Mouse (Mus musculus) urinary bladder, adult 2 months (tissue): Measurements from ENCODE around the gene Cdc20b. TPM values are rescaled to one million over a fixed set of nuclear protein-coding genes. Genes with fewer than 3 reads are reported as not detected.
"Not testable (repeated sequence)": the region's sequence is repeated elsewhere in the genome, so short reads cannot be mapped to it uniquely, and the experiment has no call there.

ENCODE experiments used
- DNase-seq: peaks from one replicate; pipeline ENCODE4 v3.0.0; 2022; ENCODE audit warnings: low spot score
- polyA plus RNA-seq: library from polyadenylated mRNA; depleted of rRNA; stranded (reverse); fragments of >200 nt; gene quantifications from 2 replicates; pipeline ENCODE4 v1.2.3, GENCODE M21; 2012; rRNA removed

Gene Cdc20b
- not detected in 2 replicates for polyA plus RNA-seq

DNA sequence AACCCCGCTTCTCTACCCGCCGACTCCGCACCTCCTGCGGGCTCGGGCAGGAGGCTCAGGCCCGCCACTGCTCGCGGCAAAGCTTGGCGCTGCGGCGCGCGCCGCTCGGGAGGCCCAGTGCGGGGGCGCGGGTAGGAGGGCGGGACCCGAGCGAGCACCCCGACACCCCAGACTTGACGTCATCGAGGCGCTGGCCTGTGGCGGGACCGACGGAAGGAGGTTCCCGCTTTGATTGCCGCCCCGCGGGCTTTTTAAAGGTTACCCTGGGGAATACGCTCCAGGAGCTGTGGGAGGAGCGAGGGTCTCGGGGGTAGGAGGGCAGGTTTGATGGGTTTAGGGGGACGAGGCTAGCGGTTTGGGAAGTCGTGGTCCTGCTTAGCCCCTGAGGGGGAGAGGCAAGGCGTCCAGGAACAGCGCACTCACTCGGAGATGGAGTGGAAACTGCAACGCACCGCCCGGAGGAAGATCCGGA lies at the start of gene Cdc20b:
TSS of gene Cdc20b (plus strand) at position 162 of the 472 bp plus-strand sequence.
- peak; percentile 41 for DNase-seq

DNA sequence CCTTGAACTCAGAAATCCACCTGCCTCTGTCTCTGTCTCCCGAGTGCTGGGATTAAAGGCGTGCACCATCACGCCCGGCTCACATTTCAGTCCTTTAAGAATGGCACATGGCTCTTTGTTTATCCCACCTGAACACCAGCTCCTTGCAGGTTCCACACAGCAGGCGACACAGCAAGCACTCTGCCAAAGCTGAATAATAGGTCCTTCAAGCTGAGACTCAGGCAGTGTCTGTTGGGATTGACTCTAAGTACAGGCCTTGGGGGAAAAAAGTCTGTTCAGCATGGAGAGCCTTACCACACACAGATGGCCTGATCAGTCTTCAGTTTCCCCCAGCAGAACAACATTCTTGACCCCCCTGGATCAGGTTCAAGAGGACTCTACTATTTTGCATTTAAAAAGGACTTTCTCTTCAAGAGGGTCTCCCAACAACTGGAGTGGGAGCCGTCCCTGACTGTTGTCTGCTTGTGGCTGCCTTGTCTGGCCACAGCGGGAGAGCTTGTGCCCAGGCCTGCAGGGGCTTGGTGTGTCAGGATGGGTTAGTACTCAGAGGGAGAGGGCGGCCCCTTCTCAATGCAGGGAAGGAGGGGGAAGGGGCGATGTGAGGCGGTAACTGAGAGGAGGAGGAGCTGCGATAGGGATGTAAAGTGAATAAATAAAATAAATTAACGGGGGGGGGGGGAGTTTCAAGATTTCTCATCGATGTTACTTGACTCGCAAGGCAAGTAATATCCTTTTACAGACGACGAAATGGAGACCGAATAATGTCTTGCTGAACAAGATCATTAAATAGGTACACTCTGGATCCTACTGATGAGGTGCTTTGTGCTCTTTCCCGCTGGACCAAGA lies 49.1 kb upstream of the Cdc20b start:
- DNase-seq = no peak

DNA sequence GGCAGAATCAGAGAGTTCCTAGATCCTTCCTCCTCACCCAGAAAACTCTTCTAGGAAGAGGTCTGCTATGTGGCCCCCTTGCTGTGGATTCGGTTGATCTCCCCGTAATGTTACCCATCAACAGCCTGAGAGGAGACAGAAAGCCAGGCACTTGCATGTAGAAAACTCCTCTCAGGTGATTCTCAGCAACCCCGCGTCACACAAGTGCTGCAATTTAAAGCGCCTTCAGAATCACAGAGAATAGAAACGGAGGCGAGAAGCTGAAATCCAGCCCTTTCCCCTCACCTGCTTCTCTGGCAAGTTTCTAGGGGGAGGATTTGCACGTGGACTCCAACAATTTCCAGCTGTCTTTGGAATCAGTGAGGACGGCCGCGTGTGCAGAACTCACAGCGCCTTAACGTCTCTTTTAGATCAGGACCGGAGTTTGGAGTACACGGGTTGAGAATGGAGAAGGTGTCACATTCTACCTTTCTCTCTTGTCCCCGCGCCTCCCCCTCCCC lies 48.4 kb upstream of the Cdc20b start:
- no peak for DNase-seq

DNA sequence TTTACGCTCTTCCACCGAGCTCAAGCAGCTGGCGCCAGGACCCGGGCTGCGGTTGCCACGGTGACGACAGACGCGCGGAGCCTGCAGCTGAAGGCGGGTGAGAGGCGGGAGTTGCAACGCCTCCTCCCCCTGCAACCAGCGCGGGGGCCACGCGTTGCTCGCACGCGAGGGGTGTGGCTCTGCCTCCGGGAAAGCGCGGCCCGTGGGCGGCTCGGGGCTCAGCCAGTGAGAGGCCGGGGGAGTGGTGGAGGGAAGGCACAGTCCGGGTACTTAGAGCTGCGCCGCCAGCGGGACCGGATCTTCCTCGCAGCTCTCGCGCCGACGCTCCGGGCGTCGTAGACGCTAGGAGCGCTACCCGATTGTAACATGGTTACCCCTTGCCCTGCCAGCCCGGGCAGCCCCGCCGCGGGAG lies 47.4 kb upstream of the Cdc20b start, which contains the start of gene Ccno:
TSS of gene Ccno (plus strand) at position 271 of the 412 bp plus-strand sequence.
- peak; percentile 93 for DNase-seq

DNA sequence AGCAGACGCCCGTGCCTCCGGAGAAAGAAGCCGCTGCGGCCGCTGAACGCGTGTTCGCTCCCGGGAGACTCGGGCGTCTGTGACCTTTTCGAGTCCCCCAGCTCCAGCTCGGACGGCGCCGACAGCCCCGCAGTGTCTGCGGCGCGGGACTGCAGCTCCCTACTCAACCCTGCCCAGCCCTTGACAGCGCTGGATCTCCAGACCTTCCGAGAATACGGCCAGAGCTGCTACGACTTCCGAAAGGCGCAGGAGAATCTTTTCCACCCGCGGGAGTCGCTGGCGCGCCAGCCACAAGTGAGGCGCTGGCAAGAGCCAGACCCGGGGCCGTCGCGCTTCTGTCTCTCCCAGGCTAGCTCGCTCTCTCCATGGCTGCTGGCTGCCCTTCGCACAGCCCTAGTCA lies 46.9 kb upstream of the Cdc20b start:
- no peak for DNase-seq

DNA sequence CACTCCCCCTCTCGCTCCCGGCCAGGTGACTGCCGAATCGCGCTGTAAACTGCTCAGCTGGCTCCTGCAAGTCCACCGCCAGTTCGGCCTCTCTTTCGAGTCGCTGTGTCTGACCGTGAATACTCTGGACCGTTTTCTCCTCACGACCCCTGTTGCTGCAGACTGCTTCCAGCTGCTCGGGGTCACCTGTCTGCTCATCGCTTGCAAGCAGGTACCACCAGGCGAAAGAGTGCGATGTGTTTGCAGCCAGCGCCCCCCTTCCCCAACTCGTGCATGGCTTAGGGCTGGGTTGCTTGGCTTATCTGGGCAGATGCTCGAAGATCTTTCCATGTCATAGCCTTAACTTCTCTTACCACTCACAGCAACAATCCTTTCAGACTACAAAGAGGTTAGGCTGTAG lies 46.0 kb upstream of the Cdc20b start:
- DNase-seq = no peak

DNA sequence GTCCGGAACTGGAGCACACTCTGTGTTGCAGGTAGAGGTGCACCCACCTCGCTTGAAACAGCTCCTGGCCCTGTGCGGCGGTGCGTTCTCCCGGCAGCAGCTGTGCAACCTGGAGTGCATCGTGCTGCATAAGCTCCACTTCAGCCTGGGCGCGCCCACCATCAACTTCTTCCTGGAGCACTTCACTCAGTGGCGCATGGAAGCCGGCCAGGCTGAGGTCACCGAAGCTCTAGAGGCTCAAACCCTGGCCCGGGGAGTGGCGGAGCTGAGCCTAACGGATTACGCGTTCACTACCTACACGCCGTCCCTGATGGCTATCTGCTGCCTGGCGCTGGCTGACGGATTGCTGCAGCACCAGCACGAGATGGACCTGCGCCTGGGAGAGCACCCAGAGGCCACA lies 45.4 kb upstream of the Cdc20b start:
- DNase-seq = no peak

DNA sequence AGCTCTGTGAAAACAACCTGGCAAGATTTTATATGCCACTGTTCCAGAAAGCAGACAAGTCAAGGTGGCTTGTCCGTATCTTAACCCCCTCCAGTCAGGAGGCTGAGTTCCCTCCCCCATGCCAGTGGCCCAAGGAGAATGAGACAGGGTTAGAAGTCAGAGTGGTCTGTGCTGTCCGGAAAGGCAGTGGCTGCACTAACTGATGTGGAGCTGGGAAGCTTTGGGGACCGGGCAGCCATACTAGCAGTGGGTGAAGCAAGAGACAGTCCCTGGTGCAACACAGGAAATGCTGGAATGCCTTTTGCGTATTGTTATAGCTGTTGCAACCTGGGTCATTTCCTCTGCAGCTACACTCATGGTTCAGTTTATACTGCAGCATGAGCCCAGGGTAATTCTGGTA lies 44.6 kb upstream of the Cdc20b start:
- no peak for DNase-seq

DNA sequence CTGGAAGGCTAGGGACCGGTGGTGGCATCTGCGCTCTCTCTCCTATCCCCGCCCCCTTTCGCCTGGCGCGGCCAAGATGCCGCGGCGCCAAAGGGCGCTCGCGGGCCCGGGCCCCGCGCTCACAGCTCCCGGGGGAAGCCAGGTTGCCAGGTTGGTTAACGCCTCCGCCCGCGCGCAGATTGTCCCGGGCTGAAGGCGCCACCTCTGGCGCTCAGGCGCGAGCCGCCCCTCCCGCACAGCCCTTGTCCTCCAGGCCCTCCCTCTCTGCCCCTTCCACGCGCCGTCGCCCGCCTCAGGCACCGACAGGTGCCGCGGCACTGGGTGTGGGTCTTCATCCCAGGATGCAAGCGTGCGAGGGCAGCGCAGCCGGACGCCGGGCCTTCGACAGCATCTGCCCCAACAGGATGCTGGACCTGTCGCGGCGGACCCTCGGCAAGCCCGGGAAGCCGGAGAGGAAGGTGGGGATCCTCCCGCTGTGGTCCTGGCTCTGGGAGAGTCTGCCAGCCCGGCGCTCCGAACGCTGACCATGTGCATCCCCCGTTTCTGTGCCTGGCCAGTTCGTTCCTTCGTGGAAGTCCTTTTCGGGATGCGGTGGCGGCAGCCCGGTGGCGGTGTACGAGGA lies 41.3 kb upstream of the Cdc20b start, which contains the start of gene Mcidas:
TSS of gene Mcidas (plus strand) at position 315 of the 622 bp plus-strand sequence.
- DNase-seq = peak; percentile 33

DNA sequence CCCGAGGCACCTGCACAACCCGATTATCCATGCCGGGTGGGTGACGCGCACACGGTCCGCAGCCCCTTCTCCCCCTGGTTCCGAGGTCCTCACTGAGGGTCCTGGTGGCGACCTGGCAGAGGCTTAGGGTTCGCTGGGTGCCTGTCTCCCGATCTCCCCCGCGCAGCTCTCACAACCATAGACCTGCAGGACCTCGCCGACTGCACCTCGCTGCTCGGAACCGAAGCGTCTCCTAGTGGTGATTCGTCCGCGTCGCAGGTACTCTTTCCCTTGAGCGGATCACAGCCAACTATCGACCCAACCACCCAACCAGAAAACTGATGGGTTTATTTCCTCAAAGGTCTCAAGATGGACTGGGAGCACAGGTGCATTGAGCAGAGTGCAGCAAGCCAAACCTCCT lies 40.7 kb upstream of the Cdc20b start:
- peak; percentile 48 for DNase-seq

DNA sequence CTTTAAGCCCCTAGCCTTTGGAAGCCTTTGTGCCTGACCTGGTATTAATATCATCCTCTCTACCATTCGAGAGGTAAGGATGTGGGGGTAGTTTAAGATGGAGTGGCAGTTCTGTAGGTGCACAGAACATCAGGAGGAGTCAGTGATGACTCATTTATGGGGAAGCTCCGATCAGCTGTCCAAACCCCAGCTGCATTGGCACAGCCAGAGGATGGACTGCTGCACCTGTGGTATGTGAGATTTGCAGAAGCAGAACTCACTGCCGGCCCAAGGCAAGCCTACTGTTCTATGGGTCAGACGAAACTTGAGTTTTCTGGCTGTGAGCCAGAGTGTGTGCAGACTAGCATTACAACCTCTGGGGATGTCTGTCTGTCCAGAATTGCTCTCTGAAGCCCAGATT lies 38.5 kb upstream of the Cdc20b start:
- no peak for DNase-seq

DNA sequence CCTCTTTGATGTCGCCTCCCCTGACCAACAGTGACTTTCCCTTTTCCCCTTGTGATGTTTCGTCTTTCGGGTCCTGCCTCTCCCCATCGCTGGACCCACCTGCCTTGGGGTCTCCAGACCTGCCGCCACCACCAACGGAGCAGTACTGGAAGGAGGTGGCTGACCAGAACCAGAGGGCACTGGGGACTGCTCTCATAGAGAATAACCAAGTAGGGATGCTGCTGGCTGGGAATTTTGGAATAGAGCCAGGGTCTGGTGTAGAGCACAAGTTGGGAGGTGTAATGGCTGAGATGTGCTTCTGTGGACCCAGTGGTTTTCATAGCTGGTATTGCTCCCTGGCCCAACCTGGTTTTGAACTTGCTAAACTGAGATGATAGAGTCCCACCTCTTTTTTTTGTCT lies 37.5 kb upstream of the Cdc20b start:
- DNase-seq = no peak

DNA sequence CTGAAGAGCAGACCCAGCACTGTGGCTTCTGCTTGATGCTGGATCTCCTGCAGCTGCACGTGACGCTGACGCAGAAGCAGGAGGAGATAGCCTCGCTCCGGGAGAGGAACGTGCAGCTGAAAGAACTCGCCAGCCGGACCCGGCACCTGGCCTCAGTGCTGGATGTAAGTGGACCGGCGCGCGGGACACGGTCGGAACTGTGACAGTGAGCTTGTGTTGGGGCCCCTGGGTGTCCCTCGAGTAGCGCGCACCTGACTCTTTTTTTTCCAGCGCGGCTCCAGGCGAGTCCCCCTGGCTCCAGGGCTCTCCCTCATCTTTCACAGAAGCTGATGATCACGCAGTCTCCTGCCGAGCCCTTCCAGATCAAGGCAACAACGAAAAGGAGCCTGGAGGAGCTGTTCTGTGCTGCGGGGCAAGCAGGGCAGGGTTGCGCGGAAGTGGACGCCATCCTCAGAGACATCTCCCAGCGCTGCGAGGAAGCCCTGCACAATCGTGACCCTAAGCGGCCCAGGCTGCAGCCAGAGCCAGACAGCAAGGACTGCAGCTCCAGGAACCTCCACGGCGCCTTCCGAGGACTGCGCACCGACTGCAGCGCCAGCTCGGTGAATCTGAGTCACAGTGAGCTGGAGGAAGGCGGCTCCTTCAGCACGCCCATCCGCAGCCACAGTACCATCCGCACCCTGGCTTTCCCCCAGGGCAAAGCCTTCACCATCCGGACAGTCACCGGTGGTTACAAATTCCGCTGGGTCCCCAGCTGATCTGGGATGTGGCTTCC lies 36.3 kb upstream of the Cdc20b start:
- DNase-seq = peak; percentile 38

DNA sequence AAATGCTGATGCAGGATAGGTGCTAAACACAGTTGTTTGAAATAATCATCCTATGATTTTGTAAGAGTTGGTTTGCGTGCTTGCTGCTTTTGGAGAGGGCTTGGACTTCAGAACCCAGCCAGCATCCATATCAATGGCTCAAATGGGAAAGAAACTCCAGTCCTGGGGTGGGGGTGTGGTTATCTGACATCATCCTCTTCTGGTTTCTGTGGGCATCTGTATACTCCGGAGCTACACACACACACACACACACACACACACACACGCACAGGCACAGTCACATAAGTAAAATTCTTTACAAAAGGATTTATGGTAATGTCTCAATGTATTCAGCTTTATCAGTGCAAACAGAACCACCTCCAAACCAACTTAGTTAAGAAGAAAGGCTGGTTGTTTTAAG lies 34.8 kb upstream of the Cdc20b start:
- DNase-seq = no peak

DNA sequence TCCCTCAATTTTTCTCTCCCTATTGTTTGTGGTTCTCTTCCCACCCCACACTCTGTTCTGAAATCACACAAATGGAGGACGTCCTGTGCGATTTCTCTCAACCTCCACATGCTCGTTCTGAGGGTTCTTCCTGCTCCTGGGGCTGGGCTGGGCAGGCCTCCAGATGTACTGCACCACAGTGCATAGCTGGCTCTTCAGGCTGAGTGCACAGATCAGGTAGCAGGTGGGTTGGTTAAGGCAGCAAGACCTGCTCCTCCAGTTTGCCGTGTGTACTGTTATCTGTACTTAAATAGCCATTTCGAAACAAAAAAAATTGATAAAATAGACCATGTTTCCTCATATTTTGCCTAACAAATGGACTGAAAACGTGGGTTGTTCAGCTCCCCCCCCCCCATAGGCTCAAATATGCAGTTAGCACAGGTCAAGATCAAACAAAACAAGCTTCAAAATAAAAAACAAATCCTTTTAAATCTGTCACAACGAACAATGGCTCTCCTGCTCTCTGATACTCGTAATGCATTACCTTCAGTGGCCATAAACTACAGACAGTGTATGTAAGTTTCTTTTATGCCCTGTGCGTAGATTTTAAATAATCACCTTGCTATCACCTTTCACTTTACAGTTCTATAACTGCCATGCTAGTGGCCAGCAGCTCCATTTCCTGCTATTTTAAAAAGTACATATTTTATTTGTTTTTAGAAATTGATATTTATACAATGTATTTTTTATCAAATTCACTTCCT lies 34.2 kb upstream of the Cdc20b start:
- DNase-seq = no peak

DNA sequence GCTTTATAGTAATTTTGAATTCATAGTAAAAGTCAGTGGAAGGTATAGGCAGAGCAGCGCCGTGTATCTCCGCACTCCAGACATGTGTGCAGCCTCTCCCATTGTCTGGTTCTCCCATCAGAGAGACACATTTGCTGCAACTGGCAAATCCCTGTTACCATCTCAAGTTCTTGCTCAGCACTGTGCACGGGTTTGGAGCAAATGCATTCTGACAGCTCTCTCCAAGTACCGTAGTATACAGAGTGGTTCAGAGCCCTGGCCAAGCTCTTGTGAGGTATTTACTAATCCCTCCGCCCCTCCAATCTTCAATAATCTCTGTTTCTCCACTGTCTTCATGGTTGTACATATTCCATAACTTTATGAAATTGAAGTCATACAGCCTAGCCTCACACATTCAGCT lies 22.2 kb upstream of the Cdc20b start:
- DNase-seq = no peak

DNA sequence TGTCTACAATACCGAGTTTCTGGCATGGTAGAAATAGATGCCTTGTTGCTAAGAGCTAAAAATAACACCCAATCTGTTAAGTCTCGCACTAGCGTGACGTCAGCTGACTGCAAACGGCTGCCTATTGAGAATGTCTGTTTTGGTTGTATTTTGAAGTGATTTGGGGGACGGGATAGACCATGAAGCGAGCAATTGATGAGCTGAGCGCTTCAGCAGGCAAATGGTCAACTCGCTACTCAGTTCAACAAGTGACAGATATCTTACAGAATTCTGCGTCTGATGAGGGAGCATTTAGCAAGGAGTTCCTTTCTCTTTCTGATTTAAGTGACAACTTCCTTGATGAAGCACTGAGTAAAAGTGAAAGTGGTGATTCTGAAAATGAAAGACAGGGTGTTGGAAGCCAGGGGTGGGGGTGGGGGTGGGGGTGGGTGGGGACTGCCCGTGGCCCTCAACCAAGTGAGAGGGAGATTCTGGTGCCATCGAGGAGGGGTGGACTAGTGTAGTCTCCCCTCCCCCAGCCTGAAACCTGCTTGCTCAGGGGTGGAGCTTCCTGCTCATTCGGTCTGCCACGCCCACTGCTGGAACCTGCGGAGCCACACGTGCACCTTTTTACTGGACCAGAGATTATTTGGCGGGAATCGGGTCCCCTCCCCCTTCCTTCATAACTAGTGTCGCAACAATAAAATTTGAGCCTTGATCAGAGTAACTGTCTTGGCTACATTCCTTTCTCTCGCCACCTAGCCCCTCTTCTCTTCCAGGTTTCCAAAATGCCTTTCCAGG lies 21.5 kb upstream of the Cdc20b start:
- not testable (repeated sequence) for DNase-seq

DNA sequence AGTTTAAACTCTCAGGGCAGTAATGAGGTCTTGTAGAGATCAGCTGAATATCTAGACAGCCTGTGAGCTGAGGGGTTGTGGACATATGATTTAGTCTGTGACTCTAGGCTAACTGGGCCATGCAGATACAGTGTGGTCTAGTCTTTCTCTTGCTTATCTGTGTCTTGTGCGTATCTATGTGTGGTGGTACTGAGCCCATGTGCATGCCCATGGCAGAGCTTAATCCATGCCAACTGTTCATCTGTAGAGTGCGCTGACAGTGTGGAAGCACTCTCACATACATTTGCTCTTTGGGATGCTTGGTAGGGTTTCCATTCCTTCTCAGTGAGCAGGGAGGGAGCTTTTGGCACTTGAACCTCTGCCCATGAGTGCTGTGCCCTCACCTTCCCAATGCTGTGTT lies 13.4 kb upstream of the Cdc20b start:
- DNase-seq = no peak

DNA sequence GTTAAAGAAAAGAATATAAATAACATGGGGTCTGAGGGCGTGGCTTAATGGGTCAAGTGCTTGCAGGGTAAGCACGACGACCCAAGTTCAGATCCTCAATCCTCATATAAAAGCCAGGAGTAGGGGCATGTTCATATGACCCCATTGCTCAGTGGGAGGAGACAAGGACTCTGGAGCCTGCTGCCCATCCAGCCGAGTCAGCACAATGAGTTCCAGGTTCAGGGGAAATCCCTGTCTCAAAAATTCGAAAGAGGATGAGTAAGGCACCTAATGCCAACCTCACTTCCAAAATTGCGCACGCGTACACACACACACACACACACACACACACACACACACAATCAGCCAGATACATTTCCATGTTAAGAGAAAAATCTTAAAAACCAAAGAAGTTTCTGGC lies 12.4 kb upstream of the Cdc20b start:
- DNase-seq = no peak
